Mouse (Mus musculus): ENCODE data around the gene 3110082J24Rik.

The 3110082J24Rik gene

GRCm38 (mm10) chr5:30105668-30106300, at the start of gene 3110082J24Rik:
3110082J24Rik (minus strand) TSS chr5:30106086.
- DNase-seq = no peak

GRCm38 (mm10) chr5:30155395-30155792, 49.5 kb upstream of the 3110082J24Rik start:
- DNase-seq = no peak

DNA sequence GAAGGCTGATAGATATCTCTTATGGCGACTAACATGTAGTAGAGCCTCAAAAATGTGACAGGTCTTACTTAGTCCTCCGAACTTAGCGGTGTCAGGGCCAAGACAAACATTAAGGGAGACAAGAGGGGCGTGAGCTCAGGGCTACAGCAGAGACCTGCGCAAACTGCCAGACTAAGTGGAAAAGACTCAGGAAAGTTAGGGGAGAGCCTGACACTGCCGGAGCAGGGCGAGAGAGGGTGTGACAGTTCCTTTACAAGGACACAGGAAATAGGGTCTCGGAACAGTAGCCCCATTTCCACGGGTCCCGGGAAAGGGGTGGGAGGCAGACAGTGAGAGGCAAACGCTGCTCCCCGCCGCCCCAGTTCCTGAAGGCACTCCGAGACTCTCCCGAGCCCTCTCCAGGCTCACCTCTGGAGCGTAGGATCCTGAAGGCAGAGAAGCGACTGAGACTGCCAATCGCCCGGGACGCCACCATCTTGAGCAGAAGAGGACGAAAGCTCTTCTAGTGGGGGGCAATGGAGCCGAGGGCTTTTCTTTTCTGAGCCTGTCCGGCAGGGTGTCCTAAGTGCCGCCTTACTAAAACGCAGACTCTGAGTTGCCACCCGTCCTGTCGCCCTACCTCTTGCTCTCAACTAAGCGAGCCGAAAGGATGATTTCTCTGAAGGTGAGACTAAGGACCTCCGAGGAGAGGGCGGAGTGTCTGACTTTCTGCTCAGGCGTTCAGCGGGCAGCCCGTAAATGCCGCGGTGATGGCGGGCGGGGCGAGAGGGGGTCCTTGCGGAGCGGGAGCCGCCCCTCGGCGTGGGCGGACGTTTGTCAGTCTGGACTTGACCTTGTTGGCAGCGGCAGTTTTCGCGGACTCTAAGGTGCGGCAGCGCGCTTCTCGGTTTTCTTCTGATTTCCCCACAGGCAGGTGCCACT, 48.8 kb upstream of the 3110082J24Rik start, which contains the start of the genes Hadha and Hadhb:
TSS of gene Hadha (minus strand) at position 689 of the 921 bp plus-strand sequence.
TSS of gene Hadhb (plus strand) at position 775 of the 921 bp plus-strand sequence.
- DNase-seq = peak; percentile 93

GRCm38 (mm10) chr5:30154013-30154412, 48.1 kb upstream of the 3110082J24Rik start:
- DNase-seq = no peak

DNA sequence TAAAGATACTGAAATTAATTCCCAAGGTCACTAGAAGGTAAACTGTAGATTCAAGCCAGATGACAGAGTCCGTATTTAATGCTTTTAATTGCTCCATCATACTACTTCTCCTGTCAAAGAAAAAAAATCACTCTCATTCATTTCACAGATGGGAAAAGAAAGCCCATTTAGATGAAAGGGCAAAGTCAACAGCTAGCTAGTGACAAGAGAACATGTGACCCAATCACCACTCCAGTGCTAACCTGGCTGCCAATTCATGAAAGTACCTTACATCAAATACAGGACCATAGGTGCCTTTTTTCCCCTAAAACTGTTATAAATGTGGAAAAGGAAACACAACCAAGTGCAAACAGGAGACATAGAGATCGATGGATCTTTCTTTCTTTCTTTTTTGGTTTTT, 47.3 kb upstream of the 3110082J24Rik start:
- DNase-seq = no peak

- DNase-seq = no peak
These were observed 46.5 kb upstream of the 3110082J24Rik start for GRCm38 (mm10) chr5:30152413-30152812.

DNA sequence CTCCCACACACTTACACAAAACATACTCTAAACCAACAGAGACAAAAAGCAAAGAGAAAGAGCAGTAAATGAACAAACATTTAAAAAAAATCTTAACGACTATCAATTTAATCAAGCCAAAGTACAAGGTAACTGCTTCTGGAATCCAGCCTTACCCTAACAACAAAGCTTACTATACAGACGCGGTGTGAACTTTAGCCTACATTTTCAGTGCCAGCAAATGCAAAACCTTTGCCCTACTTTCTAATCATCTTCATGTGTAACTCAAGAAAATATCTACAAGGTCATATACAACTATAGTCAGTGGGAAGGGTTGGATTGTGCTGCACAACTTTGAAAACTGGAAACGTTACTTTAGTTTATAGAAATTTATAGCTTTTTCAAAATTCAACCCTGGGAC, 46.1 kb upstream of the 3110082J24Rik start:
- no peak for DNase-seq

DNA sequence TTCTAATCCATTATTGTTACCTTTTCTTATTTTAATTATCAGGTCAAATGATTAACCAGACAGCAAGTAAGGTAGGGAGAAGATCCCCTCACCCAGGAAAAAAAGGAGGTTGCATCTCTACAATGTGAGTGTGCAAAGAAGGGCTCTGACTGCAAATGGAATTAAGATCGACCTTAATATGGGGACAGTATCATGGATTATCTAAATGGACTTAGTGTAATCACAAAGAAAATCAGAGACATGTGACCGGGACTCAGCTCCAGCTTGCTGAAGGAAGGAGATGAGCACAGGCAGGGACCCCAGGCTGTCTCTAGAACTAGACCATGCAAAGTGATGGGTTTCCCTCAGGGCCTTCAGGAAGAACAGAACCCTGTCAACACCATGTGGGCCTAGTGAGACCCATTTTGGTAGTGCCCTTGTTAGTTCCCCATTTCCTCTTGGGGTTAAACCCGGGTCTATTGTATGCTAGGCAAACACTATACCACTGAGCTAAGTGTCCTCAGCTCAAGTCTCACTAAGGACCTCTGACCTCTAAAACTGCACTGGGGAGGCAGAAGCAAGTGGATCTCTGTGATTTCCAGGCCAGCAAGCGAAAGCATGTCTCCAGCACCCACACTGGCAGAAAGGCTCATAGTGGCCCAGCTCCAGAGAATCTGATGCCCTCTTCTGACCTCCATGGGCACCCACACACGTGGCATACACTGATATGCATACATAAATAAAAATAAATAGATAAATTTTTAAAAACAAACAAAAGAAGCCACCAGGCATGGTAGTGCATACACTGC, 42.4 kb upstream of the 3110082J24Rik start:
- no peak for DNase-seq

DNA sequence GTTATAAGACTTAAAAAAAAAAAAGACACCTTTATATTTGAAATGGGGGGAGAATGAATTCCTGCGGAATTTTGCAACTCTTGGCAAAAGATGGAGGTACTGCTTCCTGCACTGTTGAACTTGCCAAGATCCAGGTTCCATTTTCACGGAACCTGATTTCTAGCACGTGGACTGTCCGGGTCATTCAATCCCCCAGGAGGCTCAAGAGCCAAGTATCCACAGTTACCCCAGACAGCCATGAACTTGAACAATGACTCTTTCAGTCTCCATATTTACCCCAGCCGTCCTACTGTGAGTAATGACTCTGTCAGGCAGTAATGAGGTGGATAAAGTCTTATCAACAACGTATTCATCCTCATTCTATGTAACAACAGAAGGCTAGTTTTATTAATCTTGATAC, 40.6 kb upstream of the 3110082J24Rik start:
- no peak for DNase-seq

DNA sequence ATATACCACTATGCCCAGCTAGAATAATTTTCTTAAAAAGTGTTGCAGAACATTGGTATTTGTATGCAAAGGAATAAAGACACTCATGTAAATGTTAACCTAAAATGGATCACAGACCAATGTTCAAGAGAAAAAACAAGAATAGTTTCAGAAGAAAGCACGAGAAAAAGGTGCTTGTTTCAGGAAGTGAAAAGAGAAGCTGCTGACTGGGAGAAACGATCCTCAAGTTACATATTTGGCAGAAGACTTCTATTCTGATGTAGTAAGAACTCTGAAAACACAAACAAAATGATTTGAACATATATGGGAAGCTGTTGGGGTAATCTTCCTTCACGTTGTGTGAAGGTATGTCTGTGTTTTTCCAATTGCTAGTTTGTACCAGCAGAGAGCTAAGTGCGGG, 32.3 kb upstream of the 3110082J24Rik start:
- DNase-seq = no peak

- DNase-seq = no peak
These were observed 31.4 kb upstream of the 3110082J24Rik start for GRCm38 (mm10) chr5:30137271-30137670.

GRCm38 (mm10) chr5:30135711-30136231, 29.9 kb upstream of the 3110082J24Rik start:
- DNase-seq = no peak

DNA sequence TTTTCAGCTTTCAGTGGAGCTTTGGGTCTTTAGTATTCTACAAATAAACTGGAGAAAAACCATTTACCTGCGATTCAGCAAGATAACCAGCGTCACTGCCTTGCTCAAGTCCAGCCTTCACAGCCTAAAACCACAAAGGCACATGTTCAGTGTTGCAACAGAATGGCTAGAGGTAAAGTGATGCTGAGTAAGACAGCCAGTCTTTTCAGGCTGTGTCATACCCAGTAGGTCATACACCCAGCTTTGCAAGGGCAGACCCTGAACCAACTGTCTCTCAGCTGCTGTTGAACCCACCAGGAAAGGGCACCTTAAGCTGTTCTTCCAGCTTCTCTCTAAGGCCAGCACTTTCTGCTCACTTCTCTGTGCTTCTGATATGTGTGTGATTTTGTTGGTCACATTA, 26.3 kb upstream of the 3110082J24Rik start:
- DNase-seq = no peak

GRCm38 (mm10) chr5:30131246-30131645, 25.4 kb upstream of the 3110082J24Rik start:
- DNase-seq = no peak

DNA sequence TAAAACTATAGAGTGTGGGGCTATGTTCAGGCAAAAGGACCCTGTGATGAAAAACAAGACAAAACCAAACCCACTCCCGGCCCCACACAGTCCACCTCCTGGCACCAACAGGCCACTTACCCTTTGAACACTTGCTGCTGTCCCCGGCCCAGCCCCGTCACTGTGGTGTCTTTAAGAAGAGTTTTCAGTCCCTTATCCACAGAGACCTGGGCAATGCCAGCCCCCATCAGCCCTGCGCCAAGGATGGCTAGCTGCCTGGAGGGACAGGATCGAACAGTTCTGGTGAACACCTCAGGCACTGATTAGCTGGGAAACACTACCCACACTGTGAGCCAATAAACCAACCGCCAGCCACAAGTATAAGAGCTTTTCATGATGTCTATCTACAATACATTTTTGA, 22.8 kb upstream of the 3110082J24Rik start:
- no peak for DNase-seq

DNA sequence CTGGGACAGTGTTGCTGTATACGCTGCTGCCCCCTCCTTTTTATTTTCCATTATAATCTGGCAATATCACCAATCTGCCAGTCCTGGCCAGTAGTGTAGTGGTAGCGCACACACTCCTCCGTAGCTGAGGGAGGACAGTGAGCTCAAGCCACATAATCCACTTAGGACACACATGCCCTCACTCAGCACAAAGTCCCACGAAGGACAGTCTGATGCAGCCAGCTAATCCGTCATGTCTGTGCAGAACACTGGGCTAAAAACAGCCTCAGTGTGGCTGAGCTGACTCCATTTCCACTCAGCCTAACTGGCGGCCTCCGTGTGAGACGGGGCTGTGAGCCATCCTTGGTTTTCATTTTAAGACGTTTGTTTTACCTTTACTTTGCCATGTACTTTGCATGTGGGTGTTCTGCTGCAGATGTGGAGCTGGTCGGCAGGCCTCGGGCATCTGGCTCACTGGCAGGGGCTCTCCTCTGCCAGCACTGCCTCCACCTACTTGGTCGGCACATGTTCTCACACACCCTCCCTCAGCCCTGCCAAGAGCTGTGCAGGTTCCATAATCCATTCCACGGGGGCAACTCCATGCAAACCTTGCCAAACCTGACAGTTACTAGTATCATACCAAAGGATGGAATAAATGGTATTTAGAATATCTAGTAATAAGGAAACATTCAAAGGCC, 22.2 kb upstream of the 3110082J24Rik start:
- DNase-seq = no peak

DNA sequence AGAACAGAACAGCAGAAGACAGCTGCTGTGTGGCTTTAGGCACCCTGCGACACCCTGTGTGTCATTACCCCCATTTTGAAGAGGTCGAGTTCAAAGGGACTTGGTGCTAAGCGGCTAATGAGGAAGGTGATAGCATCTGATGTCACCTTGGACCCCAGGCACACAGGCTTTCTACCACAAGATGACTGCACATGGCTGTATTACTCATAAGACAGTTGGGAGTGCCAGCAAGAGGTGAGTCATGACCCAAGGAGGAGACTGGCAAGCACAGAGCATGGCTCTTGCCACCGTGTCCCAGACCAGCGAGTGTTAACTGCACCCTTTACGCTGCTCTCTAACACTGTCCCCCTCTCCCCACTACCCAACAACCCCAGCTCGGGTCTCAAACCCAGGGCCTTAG, 20.9 kb upstream of the 3110082J24Rik start:
- no peak for DNase-seq

DNA sequence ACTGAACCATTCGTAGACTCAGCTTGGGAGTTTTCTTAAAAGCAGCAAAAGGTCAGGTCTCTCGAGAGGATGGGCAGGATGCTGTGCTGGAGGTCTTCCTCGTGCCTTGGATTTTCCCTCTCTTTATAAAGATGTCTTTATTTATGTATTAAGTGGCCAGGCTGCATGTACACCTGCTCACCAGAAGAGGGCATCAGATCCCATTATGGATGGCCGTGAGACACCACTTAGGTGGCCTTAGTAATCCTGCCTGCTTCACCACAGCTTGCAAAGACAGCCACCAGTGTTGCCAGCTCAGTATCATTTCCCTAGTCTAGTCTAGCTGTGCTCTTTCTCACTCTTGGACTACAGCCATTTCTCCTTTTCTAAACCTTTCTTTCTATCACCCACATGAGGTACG, 19.7 kb upstream of the 3110082J24Rik start:
- DNase-seq = no peak

DNA sequence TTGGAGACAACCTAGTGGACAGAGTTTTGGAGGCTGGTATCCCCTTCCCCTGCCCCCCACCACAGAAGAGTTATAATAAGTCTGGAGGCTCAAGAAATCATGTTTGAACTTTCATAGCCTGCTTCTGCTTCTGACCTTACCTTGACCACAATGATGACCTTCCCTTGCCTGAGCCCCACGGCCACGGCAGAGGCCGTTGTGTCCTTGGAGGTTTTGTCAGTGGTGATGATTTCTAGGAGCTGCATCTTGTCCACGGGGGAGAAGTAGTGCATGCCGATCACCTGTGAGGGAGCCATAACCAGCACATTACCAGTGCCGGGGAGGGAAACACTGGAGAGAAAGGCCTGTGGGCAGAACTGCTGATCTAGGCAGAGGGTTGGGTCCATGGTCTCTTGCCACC, 16.6 kb upstream of the 3110082J24Rik start:
- DNase-seq = no peak

- no peak for DNase-seq
These were observed 14.2 kb upstream of the 3110082J24Rik start for GRCm38 (mm10) chr5:30120106-30120505.

- DNase-seq = no peak
These were observed 13.3 kb upstream of the 3110082J24Rik start for GRCm38 (mm10) chr5:30119163-30119562.

DNA sequence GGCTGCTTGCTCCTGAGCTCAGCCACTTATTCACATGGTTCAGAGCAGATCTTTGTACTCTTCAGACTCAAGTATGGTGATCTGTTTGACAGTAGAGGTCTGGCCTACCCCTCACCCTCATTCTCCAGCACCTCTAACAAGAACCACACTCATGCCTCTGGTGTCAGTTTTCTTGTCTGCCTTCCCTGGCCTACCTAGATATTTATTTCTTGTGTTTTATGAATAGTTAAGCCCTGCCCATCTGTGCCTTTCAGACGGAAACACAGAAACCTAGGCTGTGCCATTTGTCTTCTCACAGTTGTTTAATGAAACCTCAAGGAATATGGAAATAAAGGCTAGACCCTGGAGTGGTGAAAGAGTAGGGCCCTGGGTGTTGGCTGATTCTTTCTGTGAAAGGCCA, 12.1 kb upstream of the 3110082J24Rik start:
- DNase-seq = no peak
